Mouse (Mus musculus) kidney, embryonic 14.5 days (tissue): ENCODE results near the gene Pcyt1a. TPM values are rescaled to one million over a fixed set of nuclear protein-coding genes. Genes with fewer than 3 reads are reported as not detected.

Experiments
- ATAC-seq: fragments of 200-750 bp; cut with Nextera tagmentation; 2 replicates; pipeline ENCODE4 v1.8.0; 2017; ENCODE audit warnings: moderate number of reproducible peaks, mild to moderate bottlenecking, moderate TSS enrichment, moderate library complexity; ENCODE audit not compliant: low FRiP score, low TSS enrichment
- H3K27ac ChIP-seq: fragments of 300-500 bp; sonication (generic); 2 replicates; pipeline ENCODE4 v1.5.1; 2014; ENCODE audit warnings: low read depth, mild to moderate bottlenecking, low read length, moderate library complexity, mixed read lengths
- H3K27me3 ChIP-seq: fragments of 300-500 bp; sonication (generic); 2 replicates; pipeline ENCODE4 v1.6.1; 2014; ENCODE audit warnings: mild to moderate bottlenecking, low read length; ENCODE audit not compliant: control insufficient read depth, insufficient read depth
- H3K36me3 ChIP-seq: fragments of 300-500 bp; sonication (generic); 2 replicates; pipeline ENCODE4 v1.6.1; 2014; ENCODE audit warnings: low read length, mixed read lengths; ENCODE audit not compliant: control insufficient read depth, insufficient read depth
- H3K4me1 ChIP-seq: fragments of 300-500 bp; sonication (generic); 2 replicates; pipeline ENCODE4 v1.6.1; 2014; ENCODE audit warnings: low read length, mixed read lengths; ENCODE audit not compliant: control insufficient read depth, insufficient read depth
- H3K4me2 ChIP-seq: fragments of 300-500 bp; sonication (generic); replicated peaks from 2 replicates; pipeline ENCODE4 v1.6.1; 2014; ENCODE audit warnings: low read depth, mild to moderate bottlenecking, low read length
- H3K4me3 ChIP-seq: fragments of 300-500 bp; sonication (generic); 2 replicates; pipeline ENCODE4 v1.5.1; 2014; ENCODE audit warnings: mild to moderate bottlenecking, low read length
- H3K9ac ChIP-seq: fragments of 300-500 bp; sonication (generic); 2 replicates; pipeline ENCODE4 v1.6.1; 2014; ENCODE audit warnings: low read depth, mild to moderate bottlenecking, low read length, moderate library complexity
- H3K9me3 ChIP-seq: fragments of 300-500 bp; sonication (generic); 2 replicates; pipeline ENCODE4 v1.6.1; 2016; ENCODE audit warnings: low read length; ENCODE audit not compliant: control insufficient read depth
- WGBS: fragments of 180-500 bp; shearing (Covaris S2); extraction: QIAGEN DNeasy Blood & Tissue Kit; methylation state at CpG from one replicate; pipeline ENCODE4 v1.1.7; 2014; 5-methylcytosine and 5-hydroxymethylcytosine counted together
- polyA plus RNA-seq: library from polyadenylated mRNA; unstranded; fragments of >200 nt; fragmentation: Nextera tagmentation; extraction: Ambion mirVana; gene quantifications from 2 replicates; pipeline ENCODE4 v1.2.1, GENCODE M21; 2014

Pcyt1a gene
- polyA plus RNA-seq, 1 experiment from 2014 or later = 40.6 TPM

GRCm38 (mm10) chr16:32508035-32508434 is 77.3 kb downstream of the Pcyt1a start:
- ATAC-seq = no peak
- 89% methylated on average over 5 of the region's 5 CpGs for WGBS
- no peak overlapping the region for H3K4me3 ChIP-seq
- no peaks in the 10 kb centered on the region for H3K36me3 ChIP-seq
- no peaks in the 10 kb centered on the region for H3K27me3 ChIP-seq
- no peak overlapping the region for H3K4me2 ChIP-seq
- H3K9ac ChIP-seq = no peak overlapping the region
- no peaks in the 10 kb centered on the region for H3K9me3 ChIP-seq
- H3K4me1 ChIP-seq = no peaks in the 10 kb centered on the region
- no peak overlapping the region for H3K27ac ChIP-seq

GRCm38 (mm10) chr16:32508506-32509065 is 77.9 kb downstream of the Pcyt1a start:
- H3K9ac ChIP-seq = no peak overlapping the region
- H3K27me3 ChIP-seq = no peaks in the 10 kb centered on the region
- no peaks in the 10 kb centered on the region for H3K9me3 ChIP-seq
- no peak overlapping the region for H3K4me3 ChIP-seq
- no peaks in the 10 kb centered on the region for H3K36me3 ChIP-seq
- H3K27ac ChIP-seq = no peak overlapping the region
- H3K4me1 ChIP-seq = no peaks in the 10 kb centered on the region
- ATAC-seq = no peak
- 48% methylated on average over 3 of the region's 3 CpGs for WGBS
- H3K4me2 ChIP-seq = no peak overlapping the region

- H3K4me3 ChIP-seq = no peak overlapping the region
- WGBS = 69% methylated on average over 9 of the region's 9 CpGs
- H3K4me2 ChIP-seq = no peak overlapping the region
- peak; percentile 66; the same call in 1 of the 2 replicates for ATAC-seq
- no peak overlapping the region for H3K9ac ChIP-seq
- no peak overlapping the region for H3K27ac ChIP-seq
- H3K9me3 ChIP-seq = no peaks in the 10 kb centered on the region
- no peaks in the 10 kb centered on the region for H3K4me1 ChIP-seq
- H3K36me3 ChIP-seq = no peaks in the 10 kb centered on the region
- no peaks in the 10 kb centered on the region for H3K27me3 ChIP-seq
Observed at GRCm38 (mm10) chr16:32509066-32509942, 78.6 kb downstream of the Pcyt1a start.

- WGBS = 53% methylated on average over 18 of the region's 18 CpGs
- Histone ChIP-seq H3K36me3 (no peaks in the 10 kb centered on the region), H3K27me3 (no peaks in the 10 kb centered on the region), H3K27ac (no peak overlapping the region), H3K9ac (no peak overlapping the region), H3K4me3 (no peak overlapping the region), H3K4me1 (no peaks in the 10 kb centered on the region; the same call in 1 of the 2 replicates), H3K4me2 (no peak overlapping the region), H3K9me3 (no peaks in the 10 kb centered on the region)
- no peak for ATAC-seq
Observed at GRCm38 (mm10) chr16:32510399-32511337, 79.9 kb downstream of the Pcyt1a start.

- no peak overlapping the region for H3K4me2 ChIP-seq
- no peak for ATAC-seq
- peaks cover 4% of the 10 kb centered on the region; the same call in 1 of the 2 replicates for H3K4me1 ChIP-seq
- WGBS = 72% methylated on average over 3 of the region's 3 CpGs
- no peaks in the 10 kb centered on the region for H3K27me3 ChIP-seq
- no peak overlapping the region for H3K27ac ChIP-seq
- H3K9me3 ChIP-seq = no peaks in the 10 kb centered on the region
- no peak overlapping the region for H3K4me3 ChIP-seq
- no peaks in the 10 kb centered on the region for H3K36me3 ChIP-seq
- H3K9ac ChIP-seq = no peak overlapping the region
Observed at GRCm38 (mm10) chr16:32511338-32511734, 80.6 kb downstream of the Pcyt1a start.

- no peak overlapping the region for H3K9ac ChIP-seq
- H3K27ac ChIP-seq = no peak overlapping the region
- peaks cover 4% of the 10 kb centered on the region; the same call in 1 of the 2 replicates for H3K4me1 ChIP-seq
- H3K27me3 ChIP-seq = no peaks in the 10 kb centered on the region
- H3K9me3 ChIP-seq = no peaks in the 10 kb centered on the region
- H3K4me3 ChIP-seq = no peak overlapping the region
- no peak for ATAC-seq
- H3K4me2 ChIP-seq = no peak overlapping the region
- no peaks in the 10 kb centered on the region for H3K36me3 ChIP-seq
- WGBS = 91% methylated on average over 8 of the region's 8 CpGs
Observed at GRCm38 (mm10) chr16:32511827-32512490, 81.2 kb downstream of the Pcyt1a start.

- H3K9ac ChIP-seq = no peak overlapping the region
- WGBS = 70% methylated on average over 3 of the region's 3 CpGs
- peaks cover 4% of the 10 kb centered on the region; the same call in 1 of the 2 replicates for H3K4me1 ChIP-seq
- H3K4me3 ChIP-seq = no peak overlapping the region
- no peaks in the 10 kb centered on the region for H3K9me3 ChIP-seq
- H3K27ac ChIP-seq = no peak overlapping the region
- no peaks in the 10 kb centered on the region for H3K36me3 ChIP-seq
- no peaks in the 10 kb centered on the region for H3K27me3 ChIP-seq
- H3K4me2 ChIP-seq = no peak overlapping the region
- ATAC-seq = no peak
Observed at GRCm38 (mm10) chr16:32512921-32513320, 82.2 kb downstream of the Pcyt1a start.

GRCm38 (mm10) chr16:32513401-32513800 is 82.7 kb downstream of the Pcyt1a start:
- no peak overlapping the region for H3K27ac ChIP-seq
- 86% methylated on average over 6 of the region's 6 CpGs for WGBS
- H3K27me3 ChIP-seq = no peaks in the 10 kb centered on the region
- H3K9ac ChIP-seq = no peak overlapping the region
- no peak overlapping the region for H3K4me3 ChIP-seq
- ATAC-seq = no peak
- no peaks in the 10 kb centered on the region for H3K36me3 ChIP-seq
- H3K4me1 ChIP-seq = peaks cover 4% of the 10 kb centered on the region; the same call in 1 of the 2 replicates
- no peak overlapping the region for H3K4me2 ChIP-seq
- no peaks in the 10 kb centered on the region for H3K9me3 ChIP-seq
